Mouse (Mus musculus) myocyte (in vitro differentiated cells): ENCODE measurements around the gene Sh3pxd2a.

Source experiments
- CEBPB ChIP-seq: IDR thresholded peaks from 2 replicates; pipeline ENCODE4 v1.6.1; 2011; ENCODE audit warnings: mild to moderate bottlenecking, moderate library complexity; ENCODE audit not compliant: poor library complexity, insufficient read depth, severe bottlenecking
- E2F4 ChIP-seq: IDR thresholded peaks from one replicate; pipeline ENCODE4 v1.6.1; 2011; ENCODE audit warnings: mild to moderate bottlenecking, control low read depth, moderate library complexity; ENCODE audit not compliant: insufficient read depth
- MAX ChIP-seq: IDR thresholded peaks from one replicate; pipeline ENCODE4 v1.6.1; 2011; ENCODE audit warnings: low read depth, mild to moderate bottlenecking, control low read depth
- MYOD1 ChIP-seq, 3 experiments: IDR thresholded peaks; one replicate each; pipeline ENCODE4 v1.6.1; 2011; ENCODE audit warnings: control low read depth in 2 of 3, low read depth in 2 of 3, mild to moderate bottlenecking in 2 of 3, moderate library complexity in 1 of 3; ENCODE audit not compliant: insufficient read length in 2 of 3, control insufficient read depth in 1 of 3
- MYOG ChIP-seq, 3 experiments: IDR thresholded peaks; one replicate each; pipeline ENCODE4 v1.6.1; 2011; ENCODE audit warnings: control low read depth in 2 of 3, low read depth in 2 of 3, mild to moderate bottlenecking in 2 of 3; ENCODE audit not compliant: insufficient read length in 2 of 3, control insufficient read depth in 1 of 3, insufficient read depth in 1 of 3
- POLR2A ChIP-seq: IDR thresholded peaks from one replicate; pipeline ENCODE4 v1.6.1; 2011; ENCODE audit warnings: low read depth, mild to moderate bottlenecking, control low read depth, moderate library complexity; ENCODE audit not compliant: insufficient read length
- POLR2AphosphoS2 ChIP-seq: IDR thresholded peaks from one replicate; pipeline ENCODE4 v1.6.1; 2011; ENCODE audit warnings: low read depth, control low read depth; ENCODE audit not compliant: insufficient read length
- TCF12 ChIP-seq: IDR thresholded peaks from one replicate; pipeline ENCODE4 v1.6.1; 2011; ENCODE audit warnings: mild to moderate bottlenecking, control low read depth; ENCODE audit not compliant: poor library complexity, insufficient read depth, severe bottlenecking
- USF1 ChIP-seq: IDR thresholded peaks from one replicate; pipeline ENCODE4 v1.6.1; 2011; ENCODE audit warnings: low read depth, mild to moderate bottlenecking, control low read depth, moderate library complexity

DNA sequence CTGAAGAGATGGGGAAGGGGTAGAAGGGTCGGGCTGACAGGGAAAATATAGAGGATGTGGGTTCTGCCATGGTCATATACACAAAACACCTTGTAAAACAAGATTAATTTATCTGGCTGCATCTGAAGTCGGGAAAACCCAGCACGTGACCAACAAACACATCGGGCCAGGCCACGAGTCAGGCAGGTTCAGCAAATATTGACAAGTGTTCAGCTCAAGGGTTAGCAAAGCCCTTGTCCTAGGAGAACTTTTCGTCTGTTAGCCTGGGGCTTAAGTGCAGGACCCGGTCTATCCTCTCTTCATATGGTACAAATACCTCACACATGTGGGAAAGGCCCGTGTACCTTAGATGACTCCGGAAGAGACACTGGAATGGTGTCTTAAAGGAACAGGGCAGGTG is 18.1 kb downstream of the Sh3pxd2a start:
- TF ChIP-seq POLR2A (no peak), MAX (no peak), MYOG (IDR thresholded peaks at IDR 0.05; ENCODE audit: control insufficient read depth in 1 of 3, insufficient read depth in 1 of 3, insufficient read length in 2 of 3, low read depth in 2 of 3) (no peak), POLR2AphosphoS2 (no peak), TCF12 (no peak), CEBPB (no peak), E2F4 (no peak), MYOD1 (IDR thresholded peaks at IDR 0.05; ENCODE audit: control insufficient read depth in 1 of 3, insufficient read length in 2 of 3, low read depth in 2 of 3) (no peak), USF1 (no peak)
